ENCODE assay signal across 9 mouse cellular contexts in genomic region chr14:61971100-61972088, GRCm38 (mm10).
A peak's percentile ranks its signal among the peaks of the same experiment; 100 is the strongest.
DNase-seq lines count a peak whose midpoint lies in the region; ATAC-seq and TF ChIP-seq lines count a peak whose summit lies in the region.
"Had no signal": no experiment of that assay in that cellular context is flagged by ENCODE, and none has a peak within 500 bp of the region (broad histone marks: within the 10 kb centered on the region; RNA-seq: fewer than 3 reads in every experiment).

No protein-coding gene starts in this region.

- no peak for TF ChIP-seq CTCF in cortical plate, adult 2 months (IDR thresholded peaks at IDR 0.05; ENCODE audit: extremely low read depth, insufficient read depth, low read length)

- TF ChIP-seq POLR2A in cortical plate, adult 2 months (IDR thresholded peaks at IDR 0.05; ENCODE audit: extremely low read depth, insufficient read depth, low read length): no peak

- no peak for ATAC-seq in erythroid progenitor cell, adult 5-6 weeks (replicated peaks; ENCODE audit: low FRiP score, poor library complexity, severe bottlenecking)

- 0 out of 2 replicates have a peak overlapping the region, but pooled peaks have one; percentile 77 for H3K27ac ChIP-seq in cortical plate, adult 2 months (ENCODE audit: insufficient read depth, low read length)
- H3K27ac ChIP-seq: neural tube, embryonic 13.5 days had no signal

- H3K4me3 ChIP-seq in cortical plate, adult 2 months (ENCODE audit: insufficient read depth, low read length): no peak overlapping the region
- H3K4me3 ChIP-seq: neural tube, embryonic 13.5 days had no signal

- DNase-seq in heart, adult 11 months: peak; percentile 96
- no peak for DNase-seq in heart, postnatal 25 days (ENCODE audit: low spot score)
- peak; percentile 6 to 7 for DNase-seq in left cerebral cortex, adult 8-10 months (ENCODE audit: low spot score in 2 of 2)
- peak; percentile 66 to 71 for DNase-seq in monocyte, adult 2 months (ENCODE audit: low read depth in 1 of 2, low spot score in 2 of 2)
- DNase-seq in yolk sac, embryonic 10.5 days (ENCODE audit: low spot score): peak; percentile 31
- DNase-seq in cerebellum, postnatal 14 days: no peak

- H3K4me1 ChIP-seq in cortical plate, adult 2 months (ENCODE audit: control insufficient read depth, insufficient read depth, low read length): no peaks in the 10 kb centered on the region; the same call in 1 of the 2 replicates

- intact Hi-C loops in heart, postnatal 25 days (cut with DNase I): no loop called here

Comparison
In these comparisons a context has a peak if more than half of its experiments do, and no peak if none do; other contexts are left out.
1. DNase-seq: peak in heart, adult 11 months (single experiment), left cerebral cortex, adult 8-10 months (2 of 2), monocyte, adult 2 months (2 of 2) and yolk sac, embryonic 10.5 days (single experiment); none in heart, postnatal 25 days (single experiment) and cerebellum, postnatal 14 days (0 of 2).